In genomic region chr10:123110548-123110947, GRCm38 (mm10) we compare ENCODE assay signal across 14 mouse cellular contexts. TPM values are rescaled to one million over a fixed set of nuclear protein-coding genes. Genes with fewer than 3 reads are reported as not detected.
DNase-seq lines count a peak whose midpoint lies in the region; ATAC-seq and TF ChIP-seq lines count a peak whose summit lies in the region.
"Had no signal": no experiment of that assay in that cellular context is flagged by ENCODE, and none has a peak within 500 bp of the region (broad histone marks: within the 10 kb centered on the region; RNA-seq: fewer than 3 reads in every experiment).

No protein-coding gene starts in this region.

- 0 out of 2 replicates have a peak, but pooled peaks cover 4% of the 10 kb centered on the region for H3K4me1 ChIP-seq in forebrain, embryonic 13.5 days
- H3K4me1 ChIP-seq in forebrain, embryonic 15.5 days: no peaks in the 10 kb centered on the region
- no peaks in the 10 kb centered on the region for H3K4me1 ChIP-seq in lung, embryonic 14.5 days (ENCODE audit: insufficient read depth)
- H3K4me1 ChIP-seq in embryonic facial prominence, embryonic 14.5 days (ENCODE audit: control insufficient read depth, insufficient read depth, low read length): no peaks in the 10 kb centered on the region

- DNase-seq in lung, embryonic 14.5 days: peak; percentile 77
- no peak for DNase-seq in lung, postnatal 25 days (ENCODE audit: low spot score)
- DNase-seq in Muller cell, postnatal 12 days (ENCODE audit: inconsistent ontology term): peak; percentile 95
- peak; percentile 23 for DNase-seq in embryonic facial prominence, embryonic 14.5 days (ENCODE audit: low spot score)
- DNase-seq in adrenal gland, adult 8-10 months: no peak
- no peak for DNase-seq in right cerebral cortex, postnatal 10 days (ENCODE audit: low spot score in 2 of 2)
- DNase-seq: adrenal gland, adult 2 months; B cell, adult 2 months; cerebellum, adult 9-11 months; thymus, postnatal 14 days had no signal

- H3K4me2 ChIP-seq in forebrain, embryonic 13.5 days: no peak overlapping the region
- no peak overlapping the region for H3K4me2 ChIP-seq in forebrain, embryonic 15.5 days (replicated peaks)
- H3K4me2 ChIP-seq in lung, embryonic 14.5 days: no peak overlapping the region
- no peak overlapping the region for H3K4me2 ChIP-seq in embryonic facial prominence, embryonic 14.5 days (ENCODE audit: low read depth, low read length)
- H3K4me2 ChIP-seq: liver, embryonic 11.5 days had no signal

- 65% methylated on average over 11 of the region's 11 CpGs for WGBS in forebrain, embryonic 13.5 days
- WGBS in forebrain, embryonic 15.5 days: 60% methylated on average over 11 of the region's 11 CpGs
- 42% methylated on average over 11 of the region's 11 CpGs for WGBS in lung, embryonic 14.5 days
- 79% methylated on average over 11 of the region's 11 CpGs for WGBS in embryonic facial prominence, embryonic 14.5 days

- H3K27ac ChIP-seq in forebrain, embryonic 13.5 days: no peak overlapping the region
- H3K27ac ChIP-seq in forebrain, embryonic 15.5 days (replicated peaks): no peak overlapping the region
- no peak overlapping the region for H3K27ac ChIP-seq in lung, embryonic 14.5 days (ENCODE audit: low read depth)
- H3K27ac ChIP-seq in embryonic facial prominence, embryonic 14.5 days (replicated peaks; ENCODE audit: low read depth, low read length): no peak overlapping the region

- 0 out of 2 replicates have a peak, but pooled peaks have one; percentile 21 for ATAC-seq in forebrain, embryonic 13.5 days
- no peak for ATAC-seq in forebrain, embryonic 15.5 days (replicated peaks)
- ATAC-seq in lung, embryonic 14.5 days (ENCODE audit: insufficient read depth): peak; percentile 92
- ATAC-seq in embryonic facial prominence, embryonic 14.5 days (ENCODE audit: low read depth): peak; percentile 50; the same call in 1 of the 2 replicates
- ATAC-seq: hindbrain, embryonic 16.5 days had no signal

- H3K27me3 ChIP-seq in forebrain, embryonic 13.5 days: no peaks in the 10 kb centered on the region
- no peaks in the 10 kb centered on the region for H3K27me3 ChIP-seq in forebrain, embryonic 15.5 days
- H3K27me3 ChIP-seq in lung, embryonic 14.5 days (ENCODE audit: insufficient read depth, low read length): no peaks in the 10 kb centered on the region
- no peaks in the 10 kb centered on the region for H3K27me3 ChIP-seq in embryonic facial prominence, embryonic 14.5 days (replicated peaks; ENCODE audit: control insufficient read depth, insufficient read depth, low read length)

- no peak overlapping the region for H3K4me3 ChIP-seq in forebrain, embryonic 13.5 days
- H3K4me3 ChIP-seq in forebrain, embryonic 15.5 days: no peak overlapping the region
- H3K4me3 ChIP-seq in lung, embryonic 14.5 days (ENCODE audit: low read depth, low read length): no peak overlapping the region
- no peak overlapping the region for H3K4me3 ChIP-seq in embryonic facial prominence, embryonic 14.5 days (ENCODE audit: low read depth, low read length)

- peaks cover 32% of the 10 kb centered on the region for H3K36me3 ChIP-seq in forebrain, embryonic 13.5 days (ENCODE audit: poor library complexity, severe bottlenecking)
- H3K36me3 ChIP-seq in forebrain, embryonic 15.5 days: peaks cover 28% of the 10 kb centered on the region
- peaks cover 13% of the 10 kb centered on the region; the same call in 1 of the 2 replicates for H3K36me3 ChIP-seq in lung, embryonic 14.5 days (ENCODE audit: insufficient read depth)
- peaks cover 42% of the 10 kb centered on the region for H3K36me3 ChIP-seq in embryonic facial prominence, embryonic 14.5 days (ENCODE audit: control insufficient read depth, insufficient read depth, low read length)

- H3K9me3 ChIP-seq in forebrain, embryonic 13.5 days (replicated peaks): no peaks in the 10 kb centered on the region
- H3K9me3 ChIP-seq in forebrain, embryonic 15.5 days: no peaks in the 10 kb centered on the region
- H3K9me3 ChIP-seq in lung, embryonic 14.5 days (ENCODE audit: low read depth, low read length): no peaks in the 10 kb centered on the region
- no peaks in the 10 kb centered on the region for H3K9me3 ChIP-seq in embryonic facial prominence, embryonic 14.5 days (ENCODE audit: control insufficient read depth, low read length)

- H3K9ac ChIP-seq in forebrain, embryonic 13.5 days: no peak overlapping the region
- no peak overlapping the region for H3K9ac ChIP-seq in forebrain, embryonic 15.5 days (replicated peaks)
- H3K9ac ChIP-seq in lung, embryonic 14.5 days: no peak overlapping the region
- H3K9ac ChIP-seq in embryonic facial prominence, embryonic 14.5 days (ENCODE audit: low read depth, low read length): no peak overlapping the region

- no peak for TF ChIP-seq CTCF in lung, embryonic 14.5 days (IDR thresholded peaks at IDR 0.05; ENCODE audit: low read depth)

RNA-seq across cellular contexts. Expression of gene Mon2, which starts 34.2 kb away (rescaled TPM):
- 24.4 and 24.7 TPM in 2 replicates for polyA plus RNA-seq in forebrain, embryonic 13.5 days (2015; fragmentation: Nextera tagmentation; extraction: Ambion mirVana)
- 27.0 and 27.8 TPM in 2 replicates for polyA plus RNA-seq in forebrain, embryonic 15.5 days (2015; fragmentation: Nextera tagmentation; extraction: Ambion mirVana)
- polyA plus RNA-seq in lung, embryonic 14.5 days (2014; fragmentation: Nextera tagmentation; extraction: Ambion mirVana): 35.0 and 37.3 TPM in 2 replicates
- 44.5 and 48.3 TPM in 2 replicates for polyA plus RNA-seq in embryonic facial prominence, embryonic 14.5 days (2014; fragmentation: Nextera tagmentation; extraction: Ambion mirVana)
- 100 to 1,000 TPM in 1 of 4 experiments, 10 to 100 TPM in 3; 76.3 to 124 (median 93.7) TPM for total RNA-seq in adrenal gland, adult 8-10 months (2022)

Comparison
In these comparisons a context has a peak if more than half of its experiments do, and no peak if none do; other contexts are left out.
1. DNase-seq: peak in lung, embryonic 14.5 days (single experiment), Muller cell, postnatal 12 days (single experiment) and embryonic facial prominence, embryonic 14.5 days (single experiment); none in lung, postnatal 25 days (single experiment), adrenal gland, adult 8-10 months (single experiment) and right cerebral cortex, postnatal 10 days (0 of 2).